8 mouse cellular contexts compared by ENCODE assay signal in the genomic region with DNA sequence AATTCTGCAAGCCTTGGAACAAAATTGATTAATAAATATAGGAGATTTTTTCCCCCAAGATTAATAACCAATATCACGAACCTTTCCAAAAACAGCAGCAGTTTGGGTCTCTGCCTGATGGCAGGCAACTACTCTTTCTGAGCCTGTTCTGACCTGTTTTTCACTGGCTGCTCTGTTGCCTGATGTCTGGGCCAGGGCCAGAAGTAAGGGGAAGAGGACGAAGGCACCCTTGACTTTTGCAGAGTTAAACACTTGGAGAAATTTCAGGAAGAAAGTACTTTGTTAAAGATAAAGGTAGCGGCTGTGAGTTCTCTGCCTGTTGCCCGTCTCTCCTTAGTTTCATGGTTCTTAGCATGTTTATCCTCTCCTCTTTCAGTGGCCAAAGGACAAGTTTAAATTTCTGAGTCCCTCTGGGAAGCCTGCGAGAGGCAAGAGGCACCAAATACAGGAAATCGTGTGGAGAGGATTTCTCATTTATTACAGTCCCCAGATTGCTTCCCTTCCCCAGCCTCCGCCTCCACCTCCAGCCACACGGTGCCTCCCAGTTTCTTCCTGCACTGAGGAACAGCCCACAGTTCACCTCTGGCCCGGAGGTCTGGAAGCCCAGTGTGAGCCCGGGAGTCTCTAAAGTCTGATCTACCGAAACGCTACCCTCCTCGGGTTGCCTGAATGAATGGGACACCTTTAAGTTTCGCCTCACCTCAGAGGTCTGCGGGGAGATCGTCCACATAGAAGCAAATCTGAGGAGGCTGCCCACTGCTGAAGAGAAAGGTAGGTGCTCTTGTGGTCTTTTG. TPM values are rescaled to one million over a fixed set of nuclear protein-coding genes. Genes with fewer than 3 reads are reported as not detected.
DNase-seq lines count a peak whose midpoint lies in the region; ATAC-seq lines count a peak whose summit lies in the region.

A gene (plus strand): TSS at position 626 of the 794 bp plus-strand sequence.

- DNase-seq in embryo, embryonic 11 days, result peak; percentile 38
- DNase-seq in embryo, embryonic 9.5 days (ENCODE audit: extremely low spot score), result no peak
- DNase-seq in left cerebral cortex, postnatal 10 days (ENCODE audit: extremely low spot score in 1 of 2, low spot score in 2 of 2), result peak in 1 of 2 experiments; percentile 57
- no peak for DNase-seq in cerebellum, adult 11 months
- no peak for DNase-seq in thymus, postnatal 36 days

- H3K9me3 ChIP-seq in embryonic facial prominence, embryonic 15.5 days (replicated peaks), result no peaks in the 10 kb centered on the region

- intact Hi-C loops in left cerebral cortex, postnatal 10 days (cut with DNase I), result no loop called here

- 43% methylated on average over 16 of the region's 16 CpGs for WGBS in embryonic facial prominence, embryonic 15.5 days

- peak within 1 kb of the TSS; percentile 8 for H3K4me3 ChIP-seq in embryonic facial prominence, embryonic 15.5 days (replicated peaks)

- no peak within 1 kb of the TSS for H3K27ac ChIP-seq in embryonic facial prominence, embryonic 15.5 days (replicated peaks)

- H3K36me3 ChIP-seq in embryonic facial prominence, embryonic 15.5 days, result no peaks in the 10 kb centered on the region

- no peak for ATAC-seq in embryonic facial prominence, embryonic 15.5 days (ENCODE audit: insufficient number of reproducible peaks, low FRiP score, low TSS enrichment, low read depth)
- ATAC-seq in hematopoietic stem cell, adult 5-6 weeks (replicated peaks in 1 of 2; ENCODE audit: insufficient read depth in 1 of 2, low FRiP score in 2 of 2, low TSS enrichment in 1 of 2, low read depth in 1 of 2, poor library complexity in 2 of 2, severe bottlenecking in 2 of 2), result peak; percentile 29 to 39; a peak in 3 of 4 replicates
- ATAC-seq in megakaryocyte progenitor cell, adult 5-6 weeks (replicated peaks; ENCODE audit: poor library complexity), result 0 out of 2 replicates have a peak, but pooled peaks have one; percentile 26

- H3K27me3 ChIP-seq in embryonic facial prominence, embryonic 15.5 days, result no peaks in the 10 kb centered on the region

- H3K4me1 ChIP-seq in embryonic facial prominence, embryonic 15.5 days, result peaks cover 10% of the 10 kb centered on the region; the same call in 1 of the 2 replicates

- no peak within 1 kb of the TSS for H3K9ac ChIP-seq in embryonic facial prominence, embryonic 15.5 days

- H3K4me2 ChIP-seq in embryonic facial prominence, embryonic 15.5 days (replicated peaks), result no peak within 1 kb of the TSS

RNA-seq across cellular contexts. Expression of the gene that starts here (rescaled TPM):
- polyA plus RNA-seq in embryonic facial prominence, embryonic 15.5 days (2015; fragmentation: Nextera tagmentation; extraction: Ambion mirVana), result 10.9 and 11.2 TPM in 2 replicates
- total RNA-seq in hematopoietic stem cell, adult 5-6 weeks (2017), result 0.13 TPM in 1 of 2 replicates, not detected in the other
- total RNA-seq in left cerebral cortex, postnatal 10 days (2021), result 10 to 100 TPM; 25.6 to 29.3 TPM
- 0.05 TPM in 1 of 2 replicates, not detected in the other for total RNA-seq in megakaryocyte progenitor cell, adult 5-6 weeks (2015)
- total RNA-seq in megakaryocyte progenitor cell, adult 5-6 weeks (2017), result not detected in 2 replicates

Comparison
In these comparisons a context has a peak if more than half of its experiments do, and no peak if none do; other contexts are left out.
1. RNA of the gene that starts here (total RNA-seq): 25.6 to 29.3 TPM in left cerebral cortex, postnatal 10 days; 0.05 TPM in megakaryocyte progenitor cell, adult 5-6 weeks and 0.13 TPM in hematopoietic stem cell, adult 5-6 weeks; every median in the first group is over 10 times any median in the second.
2. Peak in ATAC-seq in hematopoietic stem cell, adult 5-6 weeks; RNA of the gene not detected or under 1 TPM.
3. Peak in ATAC-seq in megakaryocyte progenitor cell, adult 5-6 weeks; RNA of the gene not detected or under 1 TPM.